Mouse (Mus musculus): ENCODE measurements around the gene Tmem108. TPM values are rescaled to one million over a fixed set of nuclear protein-coding genes. Genes with fewer than 3 reads are reported as not detected.

The Tmem108 gene
- 1.5 and 1.9 TPM in 2 replicates for polyA plus RNA-seq (2012; rRNA removed)

GRCm38 (mm10) chr9:103761647-103762084 lies at the start of gene Tmem108:
Tmem108 (minus strand) TSS chr9:103761837.
- DNase-seq (ENCODE audit: low read depth), result no peak

- peak; percentile 6 for DNase-seq (ENCODE audit: low read depth)
Measured at GRCm38 (mm10) chr9:103789029-103789428, 27.4 kb upstream of the Tmem108 start.

GRCm38 (mm10) chr9:103784156-103784555 lies 22.5 kb upstream of the Tmem108 start:
- no peak for DNase-seq (ENCODE audit: low read depth)

GRCm38 (mm10) chr9:103783276-103783675 lies 21.6 kb upstream of the Tmem108 start:
- DNase-seq (ENCODE audit: low read depth), result no peak

- no peak for DNase-seq (ENCODE audit: low read depth)
Measured at GRCm38 (mm10) chr9:103782306-103782705, 20.7 kb upstream of the Tmem108 start.

GRCm38 (mm10) chr9:103781407-103781806 lies 19.8 kb upstream of the Tmem108 start:
- DNase-seq (ENCODE audit: low read depth), result no peak

GRCm38 (mm10) chr9:103780598-103780997 lies 19.0 kb upstream of the Tmem108 start:
- no peak for DNase-seq (ENCODE audit: low read depth)

GRCm38 (mm10) chr9:103778185-103778584 lies 16.5 kb upstream of the Tmem108 start:
- no peak for DNase-seq (ENCODE audit: low read depth)

- no peak for DNase-seq (ENCODE audit: low read depth)
Measured at GRCm38 (mm10) chr9:103761151-103761571, 476 bp downstream of the Tmem108 start.

GRCm38 (mm10) chr9:103760356-103760755 lies 1.3 kb downstream of the Tmem108 start:
- DNase-seq (ENCODE audit: low read depth), result no peak

GRCm38 (mm10) chr9:103759829-103760228 lies 1.8 kb downstream of the Tmem108 start:
- no peak for DNase-seq (ENCODE audit: low read depth)

GRCm38 (mm10) chr9:103758930-103759695 lies 2.5 kb downstream of the Tmem108 start:
- DNase-seq (ENCODE audit: low read depth), result no peak

GRCm38 (mm10) chr9:103758246-103758645 lies 3.4 kb downstream of the Tmem108 start:
- DNase-seq (ENCODE audit: low read depth), result no peak

GRCm38 (mm10) chr9:103752618-103753017 lies 9.0 kb downstream of the Tmem108 start:
- DNase-seq (ENCODE audit: low read depth), result no peak

GRCm38 (mm10) chr9:103751568-103751967 lies 10.1 kb downstream of the Tmem108 start:
- no peak for DNase-seq (ENCODE audit: low read depth)

GRCm38 (mm10) chr9:103750491-103750890 lies 11.1 kb downstream of the Tmem108 start:
- DNase-seq (ENCODE audit: low read depth), result no peak

GRCm38 (mm10) chr9:103746598-103746997 lies 15.0 kb downstream of the Tmem108 start:
- no peak for DNase-seq (ENCODE audit: low read depth)

GRCm38 (mm10) chr9:103740145-103740544 lies 21.5 kb downstream of the Tmem108 start:
- DNase-seq (ENCODE audit: low read depth), result no peak

- DNase-seq (ENCODE audit: low read depth), result no peak
Measured at GRCm38 (mm10) chr9:103739062-103739461, 22.6 kb downstream of the Tmem108 start.

- no peak for DNase-seq (ENCODE audit: low read depth)
Measured at GRCm38 (mm10) chr9:103729716-103730115, 31.9 kb downstream of the Tmem108 start.

- DNase-seq (ENCODE audit: low read depth), result no peak
Measured at GRCm38 (mm10) chr9:103726751-103727462, 34.7 kb downstream of the Tmem108 start.

- DNase-seq (ENCODE audit: low read depth), result no peak
Measured at GRCm38 (mm10) chr9:103725497-103725896, 36.1 kb downstream of the Tmem108 start.

GRCm38 (mm10) chr9:103721486-103721885 lies 40.2 kb downstream of the Tmem108 start:
- DNase-seq (ENCODE audit: low read depth), result no peak

All from gonadal fat pad, adult 2 months (tissue).